Mouse (Mus musculus) brain, embryonic 14.5 days (tissue): Measurements from ENCODE around the gene Nup188.

Source experiments
- CTCF ChIP-seq: fragments of 200-500 bp; IDR thresholded peaks from 2 replicates; pipeline ENCODE4 v1.5.1; 2012; ENCODE audit warnings: inconsistent platforms, mild to moderate bottlenecking, moderate library complexity, borderline replicate concordance; ENCODE audit not compliant: insufficient read depth, insufficient read length; ENCODE audit errors: extremely low read depth
- POLR2A ChIP-seq: fragments of 200-500 bp; IDR thresholded peaks from 2 replicates; pipeline ENCODE4 v1.6.1; 2012; ENCODE audit warnings: mild to moderate bottlenecking, inconsistent platforms, borderline replicate concordance; ENCODE audit not compliant: poor library complexity, insufficient read depth, insufficient read length, severe bottlenecking; ENCODE audit errors: extremely low read depth

DNA sequence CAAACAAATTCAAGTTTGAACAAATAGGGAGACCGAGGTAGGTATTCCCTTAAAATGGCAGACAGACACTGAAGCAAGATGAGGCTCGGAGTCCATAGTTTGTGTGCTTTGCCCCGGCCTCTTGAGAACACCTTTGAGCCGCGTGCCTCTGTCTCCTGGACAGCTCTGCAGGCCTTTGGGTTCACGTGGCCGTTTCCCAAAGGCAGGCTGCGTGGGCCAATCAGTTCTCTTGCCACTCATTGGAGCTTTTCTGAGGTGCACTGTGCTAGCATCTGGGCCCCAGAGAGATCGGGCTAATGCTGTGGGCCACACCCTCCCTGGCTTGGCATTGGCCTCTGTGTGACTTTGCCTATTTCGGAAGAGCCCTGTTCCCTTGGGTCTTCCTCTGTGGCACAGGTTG, 89.7 kb downstream of the Nup188 start:
- TF ChIP-seq CTCF (no peak), POLR2A (no peak)
